Mouse (Mus musculus) cerebellum, adult 9-11 months (tissue): ENCODE data around the gene Arhgap4.

ENCODE experiments used
- DNase-seq: peaks from one replicate; pipeline ENCODE4 v3.0.0; 2022

The Arhgap4 gene

GRCm38 (mm10) chrX:73914827-73915703 is 6.6 kb downstream of the Arhgap4 start:
- peak; percentile 96 for DNase-seq

GRCm38 (mm10) chrX:73911588-73911987 is 10.1 kb downstream of the Arhgap4 start:
- no peak for DNase-seq

GRCm38 (mm10) chrX:73911156-73911555 is 10.5 kb downstream of the Arhgap4 start:
- no peak for DNase-seq

- no peak for DNase-seq
Observed at GRCm38 (mm10) chrX:73910451-73910850, 11.2 kb downstream of the Arhgap4 start.

GRCm38 (mm10) chrX:73910049-73910448 is 11.6 kb downstream of the Arhgap4 start:
- no peak for DNase-seq

- no peak for DNase-seq
Observed at GRCm38 (mm10) chrX:73897959-73898358, 23.7 kb downstream of the Arhgap4 start.

GRCm38 (mm10) chrX:73895719-73896118 is 26.0 kb downstream of the Arhgap4 start, which contains the start of gene L1cam:
Gene L1cam (minus strand): TSS chrX:73896105.
- peak; percentile 61 for DNase-seq

GRCm38 (mm10) chrX:73892833-73893232 is 28.8 kb downstream of the Arhgap4 start:
- peak; percentile 68 for DNase-seq

- DNase-seq = no peak
Observed at GRCm38 (mm10) chrX:73891551-73892152, 30.0 kb downstream of the Arhgap4 start, which contains the start of gene Avpr2. Gene Avpr2 (plus strand): TSS chrX:73892102.

- DNase-seq = peak; percentile 34
Observed at GRCm38 (mm10) chrX:73881463-73881862, 40.2 kb downstream of the Arhgap4 start.

GRCm38 (mm10) chrX:73881036-73881427 is 40.6 kb downstream of the Arhgap4 start:
- DNase-seq = no peak

- DNase-seq = peak; percentile 77
Observed at GRCm38 (mm10) chrX:73880194-73881035, 41.3 kb downstream of the Arhgap4 start.

GRCm38 (mm10) chrX:73877014-73877413 is 44.7 kb downstream of the Arhgap4 start:
- DNase-seq = no peak

- DNase-seq = no peak
Observed at GRCm38 (mm10) chrX:73875881-73876280, 45.8 kb downstream of the Arhgap4 start.

GRCm38 (mm10) chrX:73871956-73872355 is 49.7 kb downstream of the Arhgap4 start:
- peak; percentile 30 for DNase-seq

GRCm38 (mm10) chrX:73871474-73871873 is 50.2 kb downstream of the Arhgap4 start:
- no peak for DNase-seq

GRCm38 (mm10) chrX:73869334-73869733 is 52.3 kb downstream of the Arhgap4 start:
- no peak for DNase-seq

- no peak for DNase-seq
Observed at GRCm38 (mm10) chrX:73867852-73868251, 53.8 kb downstream of the Arhgap4 start.

- DNase-seq = peak; percentile 30
Observed at GRCm38 (mm10) chrX:73867256-73867655, 54.4 kb downstream of the Arhgap4 start.

GRCm38 (mm10) chrX:73864692-73865091 is 57.0 kb downstream of the Arhgap4 start:
- no peak for DNase-seq

GRCm38 (mm10) chrX:73855087-73855408 is 66.6 kb downstream of the Arhgap4 start:
- DNase-seq = no peak

GRCm38 (mm10) chrX:73854326-73855086 is 67.2 kb downstream of the Arhgap4 start:
- peak; percentile 81 for DNase-seq
